Mouse (Mus musculus): ENCODE results near the gene Phka2. TPM values are rescaled to one million over a fixed set of nuclear protein-coding genes. Genes with fewer than 3 reads are reported as not detected.

Phka2 gene
- polyA plus RNA-seq, 1 experiment from 2014 or later: 20.0 TPM

DNA sequence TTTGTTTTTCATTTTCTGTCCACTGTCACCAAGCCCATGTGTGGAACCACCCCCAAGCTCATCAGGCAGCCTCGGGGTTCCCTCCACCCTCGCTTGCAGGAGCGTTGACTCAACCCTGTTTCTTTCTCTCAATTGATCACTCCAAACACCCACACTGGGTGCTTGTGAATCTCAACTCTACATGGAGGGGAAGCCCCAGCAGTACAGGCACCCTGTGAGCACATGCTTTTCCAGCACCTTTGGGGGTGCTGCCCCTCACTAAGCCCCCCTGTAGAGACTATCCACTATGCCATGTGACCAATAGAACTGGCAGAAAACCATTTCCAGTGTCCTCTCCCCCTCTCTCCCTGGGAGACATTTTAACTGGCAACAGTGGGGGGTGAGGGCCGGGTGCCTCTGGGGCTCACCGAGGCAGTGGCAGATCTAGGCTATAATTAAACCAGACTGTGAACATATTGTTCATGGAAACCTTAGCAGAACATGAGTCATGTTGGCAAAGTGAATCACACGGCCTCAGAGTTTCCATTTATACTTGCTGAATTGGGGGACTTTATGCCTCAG lies 102.1 kb downstream of the Phka2 start:
- WGBS: 55% methylated on average over 6 of the region's 6 CpGs
- DNase-seq (ENCODE audit: low spot score) (no peak), ATAC-seq (replicated peaks; ENCODE audit: low FRiP score) (no peak)
- Histone ChIP-seq H3K9me3 (ENCODE audit: control insufficient read depth, low read length) (no peaks in the 10 kb centered on the region), H3K27ac (ENCODE audit: low read depth, low read length) (no peak overlapping the region), H3K4me1 (replicated peaks; ENCODE audit: control insufficient read depth, insufficient read depth, low read length) (no peaks in the 10 kb centered on the region), H3K4me3 (ENCODE audit: low read depth, low read length) (no peak overlapping the region), H3K27me3 (replicated peaks; ENCODE audit: control insufficient read depth, insufficient read depth, low read length) (peaks cover 8% of the 10 kb centered on the region; the same call in 1 of the 2 replicates), H3K4me2 (no peak overlapping the region), H3K9ac (ENCODE audit: low read depth, low read length) (no peak overlapping the region), H3K36me3 (ENCODE audit: control insufficient read depth, insufficient read depth, low read length) (no peaks in the 10 kb centered on the region)

DNA sequence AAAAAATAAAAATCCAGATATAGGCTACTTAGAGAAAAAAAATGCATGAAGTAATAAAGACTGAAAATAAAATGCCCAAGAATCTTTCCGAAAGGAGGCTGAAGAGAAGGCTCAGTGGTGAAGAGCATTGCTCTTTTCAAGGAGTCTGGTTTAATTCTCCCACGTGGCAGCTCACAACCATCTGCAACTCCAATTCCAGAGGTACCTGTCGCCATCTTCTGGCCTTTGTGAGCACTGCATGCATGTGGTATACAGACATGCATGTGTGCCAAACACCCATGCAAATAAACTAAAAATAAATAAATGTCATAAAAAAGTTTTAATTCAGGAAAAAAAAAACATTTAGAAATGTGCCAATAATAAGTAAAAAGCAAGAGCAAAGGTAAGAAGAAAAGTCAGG lies 107.9 kb downstream of the Phka2 start:
- 30% methylated on average over 3 of the region's 3 CpGs for WGBS
- ATAC-seq (replicated peaks; ENCODE audit: low FRiP score) (no peak), DNase-seq (ENCODE audit: low spot score) (no peak)
- H3K27me3 ChIP-seq (replicated peaks; ENCODE audit: control insufficient read depth, insufficient read depth, low read length): peaks cover 2% of the 10 kb centered on the region
- H3K36me3 ChIP-seq (ENCODE audit: control insufficient read depth, insufficient read depth, low read length): no peaks in the 10 kb centered on the region
- no peak overlapping the region for H3K4me3 ChIP-seq (ENCODE audit: low read depth, low read length)
- no peaks in the 10 kb centered on the region for H3K9me3 ChIP-seq (ENCODE audit: control insufficient read depth, low read length)
- no peaks in the 10 kb centered on the region for H3K4me1 ChIP-seq (replicated peaks; ENCODE audit: control insufficient read depth, insufficient read depth, low read length)
- H3K27ac ChIP-seq (ENCODE audit: low read depth, low read length): no peak overlapping the region
- H3K9ac ChIP-seq (ENCODE audit: low read depth, low read length): no peak overlapping the region
- no peak overlapping the region for H3K4me2 ChIP-seq

DNA sequence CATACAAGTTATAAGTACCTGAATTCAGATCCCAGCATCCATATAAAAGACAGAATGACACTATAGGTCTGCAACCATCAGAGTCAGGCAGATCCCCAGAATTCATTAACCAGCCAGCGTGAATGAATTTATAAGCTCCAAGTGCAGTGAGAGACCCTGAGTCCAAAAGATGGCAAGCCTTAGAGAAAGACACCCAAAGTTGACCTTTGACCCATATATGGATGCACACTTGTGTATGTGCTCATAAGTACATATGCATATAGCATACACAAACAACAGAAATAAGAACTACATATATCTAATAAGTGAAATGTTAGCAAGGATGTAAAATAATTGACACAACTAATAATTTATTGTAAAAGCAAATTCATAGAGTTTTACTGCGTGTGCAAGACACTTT lies 108.5 kb downstream of the Phka2 start:
- WGBS: 76% methylated on average over 2 of the region's 2 CpGs
- no peaks in the 10 kb centered on the region for H3K4me1 ChIP-seq (replicated peaks; ENCODE audit: control insufficient read depth, insufficient read depth, low read length)
- no peak overlapping the region for H3K4me3 ChIP-seq (ENCODE audit: low read depth, low read length)
- H3K9me3 ChIP-seq (ENCODE audit: control insufficient read depth, low read length): no peaks in the 10 kb centered on the region
- ATAC-seq (replicated peaks; ENCODE audit: low FRiP score) (no peak), DNase-seq (ENCODE audit: low spot score) (no peak)
- H3K27ac ChIP-seq (ENCODE audit: low read depth, low read length): no peak overlapping the region
- no peak overlapping the region for H3K4me2 ChIP-seq
- H3K9ac ChIP-seq (ENCODE audit: low read depth, low read length): no peak overlapping the region
- no peaks in the 10 kb centered on the region for H3K36me3 ChIP-seq (ENCODE audit: control insufficient read depth, insufficient read depth, low read length)
- H3K27me3 ChIP-seq (replicated peaks; ENCODE audit: control insufficient read depth, insufficient read depth, low read length): no peaks in the 10 kb centered on the region; the same call in none of the 2 replicates

DNA sequence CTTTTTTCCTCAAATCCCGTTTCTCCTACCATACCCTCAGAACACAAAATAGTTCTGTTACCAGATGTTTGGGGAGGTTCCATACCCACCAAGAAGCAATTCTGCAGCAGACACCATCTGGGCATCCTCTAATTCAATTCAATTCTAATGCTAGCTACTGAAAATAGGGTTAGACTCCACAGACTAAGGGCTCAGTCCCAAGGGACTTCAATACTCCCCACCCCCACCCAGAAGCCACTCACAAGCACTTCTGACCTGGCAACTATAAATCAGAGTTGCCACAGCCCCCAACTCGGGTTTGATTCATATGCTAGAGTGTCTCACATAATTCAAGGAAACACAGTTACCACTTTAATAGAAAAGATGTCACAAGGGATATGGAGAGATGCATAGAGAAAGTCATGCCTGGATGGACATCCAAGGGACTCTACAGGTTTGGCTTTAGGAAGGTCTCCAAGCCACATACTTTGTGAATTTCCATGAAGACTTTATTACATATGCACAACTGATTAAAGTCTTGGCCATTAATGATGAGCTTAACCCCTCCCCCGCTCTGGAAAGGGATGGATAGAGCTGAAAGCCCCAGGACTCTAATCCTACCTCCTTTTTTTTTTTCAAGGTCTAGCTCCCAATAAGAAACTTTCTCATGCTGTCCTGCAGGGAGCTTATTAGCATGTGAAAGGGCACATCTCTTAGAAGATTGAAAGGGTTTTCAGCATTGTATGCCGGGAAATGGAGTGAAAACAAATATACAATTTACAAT lies 109.1 kb downstream of the Phka2 start:
- no peaks in the 10 kb centered on the region for H3K9me3 ChIP-seq (ENCODE audit: control insufficient read depth, low read length)
- H3K27ac ChIP-seq (ENCODE audit: low read depth, low read length): no peak overlapping the region
- WGBS: 53% methylated on average over 4 of the region's 4 CpGs
- H3K9ac ChIP-seq (ENCODE audit: low read depth, low read length): no peak overlapping the region
- H3K4me1 ChIP-seq (replicated peaks; ENCODE audit: control insufficient read depth, insufficient read depth, low read length): no peaks in the 10 kb centered on the region
- H3K36me3 ChIP-seq (ENCODE audit: control insufficient read depth, insufficient read depth, low read length): no peaks in the 10 kb centered on the region
- H3K4me3 ChIP-seq (ENCODE audit: low read depth, low read length): no peak overlapping the region
- H3K27me3 ChIP-seq (replicated peaks; ENCODE audit: control insufficient read depth, insufficient read depth, low read length): no peaks in the 10 kb centered on the region; the same call in none of the 2 replicates
- DNase-seq (ENCODE audit: low spot score) (no peak), ATAC-seq (replicated peaks; ENCODE audit: low FRiP score) (no peak)
- no peak overlapping the region for H3K4me2 ChIP-seq

Other genes starting within 250 kb of the Phka2 start
- gene Adgrg2, start 111.5 kb upstream of the Phka2 start, polyA plus RNA-seq (2014; fragmentation: Nextera tagmentation; extraction: Ambion mirVana): 0.11 and 0.47 TPM in 2 replicates
- gene Ppef1, start 233.6 kb downstream of the Phka2 start, polyA plus RNA-seq (2014; fragmentation: Nextera tagmentation; extraction: Ambion mirVana): not detected in 2 replicates